Mouse (Mus musculus): ENCODE measurements around the gene Cyth2. TPM values are rescaled to one million over a fixed set of nuclear protein-coding genes. Genes with fewer than 3 reads are reported as not detected.

Gene Cyth2
- polyA plus RNA-seq, 1 experiment: 51.4 TPM

DNA sequence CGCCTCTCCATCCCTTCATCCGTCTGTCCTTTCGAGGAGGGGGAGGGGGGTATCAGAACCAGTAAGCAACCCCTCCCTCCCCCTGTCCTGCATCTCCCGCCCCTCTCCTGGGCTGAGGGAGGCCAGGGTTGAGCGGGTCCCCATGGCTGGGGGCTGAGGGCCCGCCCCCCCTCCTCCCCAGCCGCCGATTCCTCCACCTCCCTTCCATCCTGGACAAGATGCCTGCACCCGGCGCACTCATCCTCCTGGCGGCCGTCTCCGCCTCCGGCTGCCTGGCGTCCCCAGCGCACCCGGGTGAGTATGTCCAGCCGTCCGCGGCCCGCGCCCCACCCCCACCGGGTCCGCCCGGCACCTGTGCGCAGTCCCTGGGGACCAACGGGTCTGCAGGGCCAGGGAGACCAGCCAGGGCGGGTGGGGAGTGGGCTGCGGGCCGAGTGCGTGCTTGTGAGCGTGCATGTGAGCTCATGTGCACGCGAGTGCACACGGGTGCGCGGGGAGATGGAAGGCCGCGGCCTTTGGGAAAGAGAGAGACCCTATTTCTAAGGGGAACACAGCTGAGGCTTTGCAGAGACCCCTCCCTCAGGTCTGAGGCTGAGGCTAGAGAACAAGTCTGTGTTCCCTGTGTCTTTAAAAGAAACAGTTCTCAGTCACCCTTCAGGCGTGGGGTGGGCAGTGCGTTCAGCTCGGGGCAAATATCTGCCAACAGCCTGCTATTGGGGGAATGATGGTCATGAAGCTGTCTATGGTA, 28.8 kb downstream of the Cyth2 start:
- no peaks in the 10 kb centered on the region for H3K36me3 ChIP-seq (ENCODE audit: control insufficient read depth, insufficient read depth, low read length)
- 3% methylated on average over 39 of the region's 42 CpGs for WGBS
- peaks cover 5% of the 10 kb centered on the region for H3K4me1 ChIP-seq (ENCODE audit: control insufficient read depth, insufficient read depth, insufficient read length, low read length)
- H3K4me3 ChIP-seq (ENCODE audit: low read depth, low read length): peak overlapping the region; percentile 36
- TF ChIP-seq POLR2A (IDR thresholded peaks at IDR 0.05; ENCODE audit: low read depth, low read length): no peak
- TF ChIP-seq CTCF (IDR thresholded peaks at IDR 0.05; ENCODE audit: extremely low read depth, insufficient read length, insufficient replicate concordance, low read depth, low read length): no peak
- peaks cover 20% of the 10 kb centered on the region for H3K27me3 ChIP-seq (ENCODE audit: control insufficient read depth, insufficient read depth, low read length)
- no peak overlapping the region for H3K27ac ChIP-seq (ENCODE audit: insufficient read depth, low read depth, low read length)

GRCm38 (mm10) chr7:45784524-45785372, 29.6 kb downstream of the Cyth2 start, which contains the start of gene Sult2b1:
Sult2b1 (minus strand) TSS chr7:45784669.
- Histone ChIP-seq H3K27me3 (ENCODE audit: control insufficient read depth, insufficient read depth, low read length) (peaks cover 20% of the 10 kb centered on the region), H3K4me1 (ENCODE audit: control insufficient read depth, insufficient read depth, insufficient read length, low read length) (peaks cover 5% of the 10 kb centered on the region), H3K27ac (ENCODE audit: insufficient read depth, low read depth, low read length) (no peak within 1 kb of the TSS), H3K4me3 (ENCODE audit: low read depth, low read length) (peak within 1 kb of the TSS; percentile 63), H3K36me3 (ENCODE audit: control insufficient read depth, insufficient read depth, low read length) (no peaks in the 10 kb centered on the region)
- TF ChIP-seq POLR2A (IDR thresholded peaks at IDR 0.05; ENCODE audit: low read depth, low read length) (no peak), CTCF (IDR thresholded peaks at IDR 0.05; ENCODE audit: extremely low read depth, insufficient read length, insufficient replicate concordance, low read depth, low read length) (no peak)
- WGBS: 25% methylated on average over 20 of the region's 20 CpGs

GRCm38 (mm10) chr7:45783511-45784091, 30.8 kb downstream of the Cyth2 start, which contains the start of gene Lmtk3:
Lmtk3 (plus strand) TSS chr7:45783738.
- Histone ChIP-seq H3K4me3 (ENCODE audit: low read depth, low read length) (peak within 1 kb of the TSS; percentile 63), H3K36me3 (ENCODE audit: control insufficient read depth, insufficient read depth, low read length) (no peaks in the 10 kb centered on the region), H3K4me1 (ENCODE audit: control insufficient read depth, insufficient read depth, insufficient read length, low read length) (peaks cover 10% of the 10 kb centered on the region), H3K27ac (ENCODE audit: insufficient read depth, low read depth, low read length) (no peak within 1 kb of the TSS), H3K27me3 (ENCODE audit: control insufficient read depth, insufficient read depth, low read length) (peaks cover 20% of the 10 kb centered on the region)
- TF ChIP-seq CTCF (IDR thresholded peaks at IDR 0.05; ENCODE audit: extremely low read depth, insufficient read length, insufficient replicate concordance, low read depth, low read length): 0 out of 2 replicates have a peak, but pooled peaks have one; percentile 26
- no peak for TF ChIP-seq POLR2A (IDR thresholded peaks at IDR 0.05; ENCODE audit: low read depth, low read length)
- WGBS: under 1% methylated on average over 38 of the region's 38 CpGs

GRCm38 (mm10) chr7:45782271-45782670, 32.1 kb downstream of the Cyth2 start:
- Histone ChIP-seq H3K27ac (ENCODE audit: insufficient read depth, low read depth, low read length) (no peak overlapping the region), H3K4me1 (ENCODE audit: control insufficient read depth, insufficient read depth, insufficient read length, low read length) (peaks cover 10% of the 10 kb centered on the region), H3K4me3 (ENCODE audit: low read depth, low read length) (no peak overlapping the region), H3K36me3 (ENCODE audit: control insufficient read depth, insufficient read depth, low read length) (no peaks in the 10 kb centered on the region), H3K27me3 (ENCODE audit: control insufficient read depth, insufficient read depth, low read length) (peaks cover 18% of the 10 kb centered on the region)
- WGBS: 60% methylated on average over 4 of the region's 4 CpGs
- no peak for TF ChIP-seq POLR2A (IDR thresholded peaks at IDR 0.05; ENCODE audit: low read depth, low read length)
- TF ChIP-seq CTCF (IDR thresholded peaks at IDR 0.05; ENCODE audit: extremely low read depth, insufficient read length, insufficient replicate concordance, low read depth, low read length): no peak

DNA sequence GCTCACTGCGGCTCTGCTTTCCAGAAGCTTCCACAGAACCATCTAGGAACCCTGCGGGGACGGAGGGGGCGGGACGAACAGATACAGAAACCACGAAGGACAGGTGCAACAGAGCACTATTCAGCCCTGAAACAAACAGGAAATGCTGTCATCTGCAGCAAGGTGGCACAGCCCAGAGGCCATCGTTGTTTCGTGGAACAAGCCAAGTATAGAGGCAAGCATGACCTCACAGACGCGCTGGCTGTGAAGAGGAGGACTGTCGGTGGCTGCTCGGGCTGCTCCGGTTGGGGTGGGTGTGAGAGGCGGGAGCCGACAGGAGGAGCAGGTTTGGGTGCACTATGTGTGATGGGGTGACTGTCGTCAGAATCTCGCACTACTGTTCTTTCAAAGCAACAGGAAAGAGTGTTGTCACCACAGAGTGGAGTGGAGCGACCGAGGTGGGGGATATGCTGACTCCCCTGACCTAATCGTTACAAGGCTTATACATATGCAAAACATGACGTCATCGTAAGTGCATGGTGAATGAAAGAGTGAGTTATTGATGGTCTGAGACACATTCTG, 35.2 kb downstream of the Cyth2 start:
- Histone ChIP-seq H3K27me3 (ENCODE audit: control insufficient read depth, insufficient read depth, low read length) (no peaks in the 10 kb centered on the region), H3K27ac (ENCODE audit: insufficient read depth, low read depth, low read length) (peak overlapping the region; percentile 46; the same call in 1 of the 2 replicates), H3K4me1 (ENCODE audit: control insufficient read depth, insufficient read depth, insufficient read length, low read length) (peaks cover 10% of the 10 kb centered on the region), H3K4me3 (ENCODE audit: low read depth, low read length) (peak overlapping the region; percentile 41), H3K36me3 (ENCODE audit: control insufficient read depth, insufficient read depth, low read length) (no peaks in the 10 kb centered on the region)
- TF ChIP-seq POLR2A (IDR thresholded peaks at IDR 0.05; ENCODE audit: low read depth, low read length) (no peak), CTCF (IDR thresholded peaks at IDR 0.05; ENCODE audit: extremely low read depth, insufficient read length, insufficient replicate concordance, low read depth, low read length) (no peak)
- 7% methylated on average over 22 of the region's 22 CpGs for WGBS

DNA sequence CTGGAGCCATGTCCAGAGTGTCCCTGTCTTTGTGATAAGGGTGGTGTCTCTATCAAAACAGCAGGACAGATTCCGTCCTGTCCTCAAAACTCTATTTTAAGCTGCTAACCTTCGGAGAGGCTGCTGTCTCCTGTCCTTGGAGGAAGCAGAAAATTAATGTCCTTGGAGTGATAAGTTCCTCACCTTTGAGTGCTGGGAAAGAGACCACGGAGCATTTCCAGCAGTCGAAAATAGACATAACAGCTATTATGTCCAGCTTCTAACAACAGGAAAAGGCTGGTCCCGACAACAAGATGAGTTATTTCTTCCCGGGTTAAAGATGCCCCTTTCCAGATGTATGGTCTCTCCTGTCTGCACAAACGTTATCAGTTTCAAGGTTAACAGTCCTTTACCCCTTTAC, 39.1 kb downstream of the Cyth2 start:
- TF ChIP-seq CTCF (IDR thresholded peaks at IDR 0.05; ENCODE audit: extremely low read depth, insufficient read length, insufficient replicate concordance, low read depth, low read length): no peak
- no peak for TF ChIP-seq POLR2A (IDR thresholded peaks at IDR 0.05; ENCODE audit: low read depth, low read length)
- no peak overlapping the region for H3K27ac ChIP-seq (ENCODE audit: insufficient read depth, low read depth, low read length)

More for the DNA sequence above, 39.1 kb downstream of the Cyth2 start:
- H3K27me3 ChIP-seq (ENCODE audit: control insufficient read depth, insufficient read depth, low read length): no peaks in the 10 kb centered on the region
- WGBS: 86% methylated on average over 7 of the region's 7 CpGs
- H3K4me3 ChIP-seq (ENCODE audit: low read depth, low read length): no peak overlapping the region
- H3K36me3 ChIP-seq (ENCODE audit: control insufficient read depth, insufficient read depth, low read length): no peaks in the 10 kb centered on the region
- peaks cover 25% of the 10 kb centered on the region for H3K4me1 ChIP-seq (ENCODE audit: control insufficient read depth, insufficient read depth, insufficient read length, low read length)
